Mouse (Mus musculus): ENCODE data around the gene Vmn2r124.
"Not testable (repeated sequence)": the region's sequence is repeated elsewhere in the genome, so short reads cannot be mapped to it uniquely, and the experiment has no call there.

Gene Vmn2r124

GRCm38 (mm10) chr17:18049124-18049523 is at the start of gene Vmn2r124:
Gene Vmn2r124 (plus strand): TSS chr17:18049424.
- DNase-seq (ENCODE audit: low spot score in 2 of 2): no peak

- DNase-seq (ENCODE audit: low spot score in 2 of 2): no peak
Measured at GRCm38 (mm10) chr17:18004752-18005151, 44.5 kb upstream of the Vmn2r124 start.

GRCm38 (mm10) chr17:18021433-18021832 is 27.8 kb upstream of the Vmn2r124 start, which contains the start of gene Fpr-rs4:
Gene Fpr-rs4 (plus strand): TSS chr17:18021733.
- no peak for DNase-seq (ENCODE audit: low spot score in 2 of 2)

GRCm38 (mm10) chr17:18084716-18085115 is 35.5 kb downstream of the Vmn2r124 start, which contains the start of gene Vmn2r91:
Gene Vmn2r91 (plus strand): TSS chr17:18085016.
- not testable (repeated sequence) for DNase-seq (ENCODE audit: low spot score in 2 of 2)

- not testable (repeated sequence) for DNase-seq (ENCODE audit: low spot score in 2 of 2)
Measured at GRCm38 (mm10) chr17:18095626-18096025, 46.4 kb downstream of the Vmn2r124 start.

- DNase-seq (ENCODE audit: low spot score in 2 of 2): not testable (repeated sequence)
Measured at GRCm38 (mm10) chr17:18102265-18102664, 53.0 kb downstream of the Vmn2r124 start.

Data from natural killer cell, adult 2 months (primary cell).